Mouse (Mus musculus) erythroblast, embryonic 14.5 days (primary cell): ENCODE measurements around the gene Vti1a.

ENCODE experiments used
- GATA1 ChIP-seq: IDR thresholded peaks from 2 replicates; pipeline ENCODE4 v1.6.1; 2012; ENCODE audit warnings: low read length, inconsistent platforms, mixed read lengths
- TAL1 ChIP-seq: IDR thresholded peaks from 3 replicates; pipeline ENCODE4 v1.6.1; 2012; ENCODE audit warnings: low read length, inconsistent platforms, mixed read lengths

GRCm38 (mm10) chr19:55381343-55381742, 65.2 kb downstream of the Vti1a start:
- TF ChIP-seq TAL1 (no peak), GATA1 (no peak)
